Mouse (Mus musculus): ENCODE results near the gene Haus5.

Gene Haus5

GRCm38 (mm10) chr7:30625530-30626384 lies 39.0 kb downstream of the Haus5 start, which contains the start of gene Cox6b1:
Gene Cox6b1, minus strand, starts transcription at chr7:30626151.
- peak; percentile 92 for DNase-seq

GRCm38 (mm10) chr7:30619202-30619601 lies 45.6 kb downstream of the Haus5 start:
- DNase-seq = peak; percentile 36

- no peak for DNase-seq
Measured at GRCm38 (mm10) chr7:30618658-30619057, 46.1 kb downstream of the Haus5 start.

GRCm38 (mm10) chr7:30615049-30615760 lies 49.6 kb downstream of the Haus5 start:
- no peak for DNase-seq

GRCm38 (mm10) chr7:30614454-30614853 lies 50.3 kb downstream of the Haus5 start:
- DNase-seq = no peak

GRCm38 (mm10) chr7:30613529-30614112 lies 51.2 kb downstream of the Haus5 start:
- peak; percentile 78 for DNase-seq

- DNase-seq = no peak
Measured at GRCm38 (mm10) chr7:30612654-30613402, 52.0 kb downstream of the Haus5 start, which contains the start of gene Upk1a. Gene Upk1a, minus strand, starts transcription at chr7:30612847.

GRCm38 (mm10) chr7:30610043-30610442 lies 54.8 kb downstream of the Haus5 start:
- DNase-seq = no peak

GRCm38 (mm10) chr7:30608476-30608875 lies 56.3 kb downstream of the Haus5 start:
- DNase-seq = no peak

GRCm38 (mm10) chr7:30607706-30608309 lies 57.0 kb downstream of the Haus5 start:
- DNase-seq = peak; percentile 74

GRCm38 (mm10) chr7:30604944-30605343 lies 59.9 kb downstream of the Haus5 start:
- no peak for DNase-seq

GRCm38 (mm10) chr7:30604424-30604823 lies 60.4 kb downstream of the Haus5 start:
- DNase-seq = no peak

Data from kidney, postnatal 14 days (tissue).